Mouse (Mus musculus) heart, adult 18-20 months (tissue): Measurements from ENCODE around the gene Irf2bp2. TPM values are rescaled to one million over a fixed set of nuclear protein-coding genes. Genes with fewer than 3 reads are reported as not detected.
A peak's percentile ranks its signal among the peaks of the same experiment; 100 is the strongest.

ENCODE experiments used
- DNase-seq, 2 experiments: peaks; one replicate each; pipeline ENCODE4 v3.0.0; 2021 to 2022; ENCODE audit warnings: mixed read lengths in 1 of 2
- total RNA-seq, 2 experiments: library from RNA; stranded (reverse); gene quantifications; 2 replicates each; pipeline ENCODE4 v1.2.3; 2021

Gene Irf2bp2
- total RNA-seq, 2 experiments from 2014 or later: 101 to 128 TPM

- DNase-seq: peak in 1 of 2 experiments; percentile 52
Measured at GRCm38 (mm10) chr8:126586599-126587577, 6.9 kb downstream of the Irf2bp2 start.

- no peak for DNase-seq
Measured at GRCm38 (mm10) chr8:126586101-126586500, 7.7 kb downstream of the Irf2bp2 start.

- DNase-seq: peak; percentile 33 to 54
Measured at GRCm38 (mm10) chr8:126585561-126586031, 8.2 kb downstream of the Irf2bp2 start.

GRCm38 (mm10) chr8:126584844-126585231 is 8.9 kb downstream of the Irf2bp2 start:
- DNase-seq: no peak

GRCm38 (mm10) chr8:126583971-126584843 is 9.6 kb downstream of the Irf2bp2 start:
- peak; percentile 88 to 92 for DNase-seq

GRCm38 (mm10) chr8:126583534-126583933 is 10.3 kb downstream of the Irf2bp2 start:
- peak; percentile 61 to 74 for DNase-seq

- DNase-seq: peak in 1 of 2 experiments; percentile 64
Measured at GRCm38 (mm10) chr8:126583018-126583417, 10.8 kb downstream of the Irf2bp2 start.

- DNase-seq: peak; percentile 84 to 90
Measured at GRCm38 (mm10) chr8:126582509-126582908, 11.3 kb downstream of the Irf2bp2 start.

GRCm38 (mm10) chr8:126581662-126582061 is 12.1 kb downstream of the Irf2bp2 start:
- DNase-seq: no peak

GRCm38 (mm10) chr8:126580826-126581225 is 13.0 kb downstream of the Irf2bp2 start:
- DNase-seq: no peak

GRCm38 (mm10) chr8:126580086-126580485 is 13.7 kb downstream of the Irf2bp2 start:
- DNase-seq: no peak

- no peak for DNase-seq
Measured at GRCm38 (mm10) chr8:126578641-126579040, 15.1 kb downstream of the Irf2bp2 start.

GRCm38 (mm10) chr8:126576919-126577318 is 16.9 kb downstream of the Irf2bp2 start:
- no peak for DNase-seq

GRCm38 (mm10) chr8:126576086-126576485 is 17.7 kb downstream of the Irf2bp2 start:
- no peak for DNase-seq

GRCm38 (mm10) chr8:126574882-126575637 is 18.7 kb downstream of the Irf2bp2 start:
- no peak for DNase-seq

GRCm38 (mm10) chr8:126573878-126574277 is 19.9 kb downstream of the Irf2bp2 start:
- DNase-seq: no peak

- no peak for DNase-seq
Measured at GRCm38 (mm10) chr8:126573079-126573694, 20.6 kb downstream of the Irf2bp2 start.

- DNase-seq: no peak
Measured at GRCm38 (mm10) chr8:126571065-126571660, 22.6 kb downstream of the Irf2bp2 start.

- DNase-seq: no peak
Measured at GRCm38 (mm10) chr8:126570521-126571040, 23.2 kb downstream of the Irf2bp2 start.

- DNase-seq: no peak
Measured at GRCm38 (mm10) chr8:126570046-126570445, 23.7 kb downstream of the Irf2bp2 start.

GRCm38 (mm10) chr8:126569638-126570037 is 24.1 kb downstream of the Irf2bp2 start:
- no peak for DNase-seq
